Mouse (Mus musculus): Measurements from ENCODE around the gene Cyp3a13. TPM values are rescaled to one million over a fixed set of nuclear protein-coding genes. Genes with fewer than 3 reads are reported as not detected.

The Cyp3a13 gene
- polyA plus RNA-seq, 1 experiment = not detected

DNA sequence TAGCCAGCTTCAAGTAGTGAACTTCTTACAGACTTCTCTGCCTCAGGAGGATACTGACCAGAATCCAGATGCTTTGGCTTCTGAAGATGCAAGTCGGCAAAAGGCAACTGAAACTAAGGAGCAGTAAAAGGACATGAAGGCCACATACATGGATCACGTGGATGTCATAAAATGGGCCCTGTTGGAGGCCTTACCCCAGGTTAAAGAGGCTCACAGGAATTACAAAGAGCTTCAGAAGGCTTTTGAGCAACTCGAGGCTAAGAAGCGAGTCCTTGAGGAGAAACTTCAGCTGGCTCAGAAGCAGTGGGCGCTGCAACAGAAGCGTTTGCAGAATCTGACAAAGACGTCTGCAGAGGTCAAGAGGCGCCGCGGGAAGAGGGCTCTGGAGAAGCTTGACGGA lies 7.0 kb upstream of the Cyp3a13 start:
- Histone ChIP-seq H3K4me1 (ENCODE audit: control insufficient read depth, insufficient read depth, low read length) (no peaks in the 10 kb centered on the region), H3K27ac (ENCODE audit: insufficient read depth, low read depth, low read length) (no peak overlapping the region), H3K4me3 (ENCODE audit: insufficient read depth, low read length) (no peak overlapping the region)
- TF ChIP-seq CTCF (IDR thresholded peaks at IDR 0.05; ENCODE audit: low read depth, low read length) = no peak
- no peak for TF ChIP-seq POLR2A (IDR thresholded peaks at IDR 0.05; ENCODE audit: borderline replicate concordance, low read depth, low read length)

DNA sequence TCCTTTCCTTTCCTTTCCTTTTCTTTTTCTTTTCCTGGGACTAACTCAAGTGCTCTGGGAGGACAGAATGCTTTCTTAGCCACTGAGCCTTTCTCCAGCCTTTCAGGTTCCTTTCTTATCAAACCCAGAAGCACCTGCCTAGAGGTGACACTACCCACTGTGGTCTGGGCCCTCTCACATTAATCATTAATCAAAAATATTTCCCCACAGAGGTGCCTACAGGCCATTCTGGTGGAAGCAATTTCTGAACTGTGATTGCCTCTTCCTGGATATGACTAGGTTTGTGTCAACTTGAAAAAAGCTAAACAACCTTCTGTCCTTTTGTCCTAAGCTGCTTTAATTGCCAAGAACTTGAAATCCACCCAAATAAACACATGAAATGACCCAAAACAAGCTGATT lies 752 bp upstream of the Cyp3a13 start:
- H3K27ac ChIP-seq (ENCODE audit: insufficient read depth, low read depth, low read length) = no peak overlapping the region
- H3K4me1 ChIP-seq (ENCODE audit: control insufficient read depth, insufficient read depth, low read length) = no peaks in the 10 kb centered on the region
- TF ChIP-seq POLR2A (IDR thresholded peaks at IDR 0.05; ENCODE audit: borderline replicate concordance, low read depth, low read length) (no peak), CTCF (IDR thresholded peaks at IDR 0.05; ENCODE audit: low read depth, low read length) (no peak)
- H3K4me3 ChIP-seq (ENCODE audit: insufficient read depth, low read length) = no peak overlapping the region

DNA sequence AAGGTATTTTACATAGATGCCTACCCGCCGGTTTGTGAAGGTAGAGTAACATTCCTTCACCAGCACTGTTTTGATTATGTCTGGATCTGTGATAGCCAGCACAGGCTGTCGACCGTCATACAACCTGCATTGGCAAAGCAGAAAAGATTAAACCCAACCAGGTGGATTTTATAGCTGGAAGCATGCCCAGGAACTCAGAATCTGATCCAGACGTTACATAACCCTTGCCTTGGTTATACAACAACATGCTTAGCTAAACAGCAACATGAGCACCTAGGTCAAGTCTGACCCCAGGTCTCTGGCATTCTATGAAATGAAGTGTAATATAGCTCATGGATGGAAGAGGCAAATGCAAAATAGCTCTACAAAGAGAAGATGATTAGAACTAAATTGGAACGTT lies 5.9 kb downstream of the Cyp3a13 start:
- TF ChIP-seq CTCF (IDR thresholded peaks at IDR 0.05; ENCODE audit: low read depth, low read length) (no peak), POLR2A (IDR thresholded peaks at IDR 0.05; ENCODE audit: borderline replicate concordance, low read depth, low read length) (no peak)
- no peak overlapping the region for H3K27ac ChIP-seq (ENCODE audit: insufficient read depth, low read depth, low read length)

DNA sequence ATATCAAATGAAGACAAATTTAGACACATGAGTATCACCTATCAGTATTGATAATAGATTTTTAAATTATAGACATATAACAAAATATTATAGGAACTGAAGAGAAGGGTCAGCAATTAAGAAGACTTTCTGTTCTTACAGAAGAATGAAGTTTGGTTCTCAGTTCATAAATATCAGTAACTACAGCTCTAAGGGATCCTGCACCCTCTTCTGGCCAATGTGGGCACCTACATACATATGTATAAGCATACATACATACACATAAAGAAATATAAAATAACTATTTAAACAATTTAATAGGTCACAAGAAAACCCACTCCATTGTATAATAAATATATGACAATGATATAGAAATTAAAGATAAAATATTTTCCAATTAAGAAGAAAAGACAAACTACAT lies 6.9 kb downstream of the Cyp3a13 start:
- no peak overlapping the region for H3K4me3 ChIP-seq (ENCODE audit: insufficient read depth, low read length)
- no peak overlapping the region for H3K27ac ChIP-seq (ENCODE audit: insufficient read depth, low read depth, low read length)
- TF ChIP-seq CTCF (IDR thresholded peaks at IDR 0.05; ENCODE audit: low read depth, low read length) (no peak), POLR2A (IDR thresholded peaks at IDR 0.05; ENCODE audit: borderline replicate concordance, low read depth, low read length) (no peak)
- H3K4me1 ChIP-seq (ENCODE audit: control insufficient read depth, insufficient read depth, low read length) = no peaks in the 10 kb centered on the region

More for the DNA sequence above, 5.9 kb downstream of the Cyp3a13 start:
- H3K4me1 ChIP-seq (ENCODE audit: control insufficient read depth, insufficient read depth, low read length) = no peaks in the 10 kb centered on the region
- H3K4me3 ChIP-seq (ENCODE audit: insufficient read depth, low read length) = no peak overlapping the region

DNA sequence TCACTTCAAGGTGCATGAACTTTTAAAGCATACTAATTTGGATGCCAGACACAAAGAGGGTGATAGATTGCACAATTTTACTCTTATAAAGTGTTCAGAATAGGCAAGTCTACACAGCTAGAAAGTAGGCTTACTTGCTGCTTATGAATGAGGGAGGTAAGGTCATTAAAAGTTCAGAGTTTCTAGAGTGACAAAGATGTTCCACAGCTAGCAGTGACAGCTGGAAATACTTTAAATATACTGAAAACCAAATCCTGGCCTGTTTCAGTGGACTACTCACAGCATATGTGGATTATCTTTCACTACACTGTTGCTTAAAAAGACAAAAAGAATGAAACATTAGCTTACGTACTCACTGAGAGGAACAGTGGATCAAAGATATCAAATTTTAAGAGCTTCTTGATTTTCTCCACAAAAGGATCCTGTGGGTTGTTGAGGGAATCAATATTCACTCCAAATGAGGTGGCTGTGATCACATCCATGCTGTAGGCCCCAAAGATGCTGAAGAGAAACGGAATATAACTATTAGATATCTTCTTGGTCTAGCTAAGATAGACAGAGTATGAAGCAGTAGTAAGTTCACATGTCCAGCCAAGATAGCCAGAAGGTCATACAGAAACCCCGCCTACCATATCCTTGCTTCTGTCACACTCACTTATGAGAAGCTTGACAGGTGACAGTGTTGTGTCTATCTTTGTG lies 11.7 kb downstream of the Cyp3a13 start:
- TF ChIP-seq POLR2A (IDR thresholded peaks at IDR 0.05; ENCODE audit: borderline replicate concordance, low read depth, low read length) (no peak), CTCF (IDR thresholded peaks at IDR 0.05; ENCODE audit: low read depth, low read length) (no peak)
- Histone ChIP-seq H3K4me1 (ENCODE audit: control insufficient read depth, insufficient read depth, low read length) (no peaks in the 10 kb centered on the region), H3K4me3 (ENCODE audit: insufficient read depth, low read length) (no peak overlapping the region), H3K27ac (ENCODE audit: insufficient read depth, low read depth, low read length) (no peak overlapping the region)

DNA sequence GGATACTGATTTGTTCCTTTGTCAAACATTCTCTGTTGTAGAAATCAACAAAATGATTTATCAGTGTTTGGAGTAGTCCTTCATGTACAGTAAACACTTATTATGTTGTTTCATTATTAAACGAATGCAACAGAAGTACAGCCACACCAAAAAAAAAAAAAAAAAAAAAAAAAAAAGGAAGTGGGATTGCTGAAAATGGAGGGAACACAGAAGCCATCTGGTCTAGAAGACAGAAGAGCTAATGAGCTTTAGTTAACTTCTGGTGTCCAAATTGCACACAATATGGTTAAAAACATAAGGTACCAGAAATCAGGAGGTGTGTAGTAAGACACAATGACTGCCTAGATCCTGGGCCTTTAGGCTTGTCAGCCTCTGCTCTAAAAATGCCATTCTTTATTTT lies 23.6 kb downstream of the Cyp3a13 start:
- TF ChIP-seq POLR2A (IDR thresholded peaks at IDR 0.05; ENCODE audit: borderline replicate concordance, low read depth, low read length) (no peak), CTCF (IDR thresholded peaks at IDR 0.05; ENCODE audit: low read depth, low read length) (no peak)
- H3K27ac ChIP-seq (ENCODE audit: insufficient read depth, low read depth, low read length) = no peak overlapping the region
- H3K4me1 ChIP-seq (ENCODE audit: control insufficient read depth, insufficient read depth, low read length) = 0 out of 2 replicates have a peak, but pooled peaks cover 3% of the 10 kb centered on the region
- no peak overlapping the region for H3K4me3 ChIP-seq (ENCODE audit: insufficient read depth, low read length)

DNA sequence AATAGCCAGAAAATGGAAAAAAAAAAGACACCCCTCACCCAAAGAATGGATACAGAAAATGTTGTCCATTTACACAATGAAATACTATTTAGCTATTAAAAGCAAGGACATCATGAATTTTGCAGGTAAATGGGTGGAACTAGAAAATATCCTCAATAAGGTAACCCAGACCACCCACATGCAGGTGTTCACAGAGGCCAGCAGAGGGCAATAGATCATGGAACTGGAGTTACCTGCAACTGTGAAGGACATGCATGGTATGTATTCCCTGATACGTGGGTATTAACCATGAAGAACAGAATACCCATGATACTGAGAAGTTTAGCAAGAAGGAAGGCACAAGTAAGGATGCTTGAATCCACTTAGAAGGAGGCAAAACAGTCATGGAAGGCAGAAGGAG lies 28.5 kb downstream of the Cyp3a13 start:
- Histone ChIP-seq H3K27ac (ENCODE audit: insufficient read depth, low read depth, low read length) (no peak overlapping the region), H3K4me3 (ENCODE audit: insufficient read depth, low read length) (no peak overlapping the region)
- no peak for TF ChIP-seq POLR2A (IDR thresholded peaks at IDR 0.05; ENCODE audit: borderline replicate concordance, low read depth, low read length)
- no peak for TF ChIP-seq CTCF (IDR thresholded peaks at IDR 0.05; ENCODE audit: low read depth, low read length)

DNA sequence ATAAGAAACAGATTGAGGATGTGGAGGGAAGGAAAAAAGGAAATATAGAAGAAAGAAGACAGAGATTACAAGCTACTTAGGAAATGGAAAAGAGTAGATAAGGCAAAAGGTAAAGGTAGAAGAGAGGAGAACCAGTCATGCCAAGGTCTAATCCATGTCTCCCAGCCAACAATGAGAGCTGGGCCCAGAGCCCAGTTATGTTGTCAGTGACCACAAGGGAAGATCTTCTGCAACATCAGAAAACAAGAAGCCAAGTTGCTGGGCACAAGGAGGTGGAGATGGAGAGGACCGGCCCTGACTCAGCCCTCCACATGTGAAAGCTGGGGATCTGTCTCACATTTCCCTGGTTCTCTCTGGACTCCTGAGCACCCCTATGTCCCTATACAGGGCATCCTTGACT lies 33.8 kb downstream of the Cyp3a13 start:
- peaks cover 29% of the 10 kb centered on the region for H3K4me1 ChIP-seq (ENCODE audit: control insufficient read depth, insufficient read depth, low read length)
- no peak overlapping the region for H3K4me3 ChIP-seq (ENCODE audit: insufficient read depth, low read length)
- H3K27ac ChIP-seq (ENCODE audit: insufficient read depth, low read depth, low read length) = no peak overlapping the region
- TF ChIP-seq CTCF (IDR thresholded peaks at IDR 0.05; ENCODE audit: low read depth, low read length) = no peak
- TF ChIP-seq POLR2A (IDR thresholded peaks at IDR 0.05; ENCODE audit: borderline replicate concordance, low read depth, low read length) = no peak

More for the DNA sequence above, 28.5 kb downstream of the Cyp3a13 start:
- H3K4me1 ChIP-seq (ENCODE audit: control insufficient read depth, insufficient read depth, low read length) = no peaks in the 10 kb centered on the region

DNA sequence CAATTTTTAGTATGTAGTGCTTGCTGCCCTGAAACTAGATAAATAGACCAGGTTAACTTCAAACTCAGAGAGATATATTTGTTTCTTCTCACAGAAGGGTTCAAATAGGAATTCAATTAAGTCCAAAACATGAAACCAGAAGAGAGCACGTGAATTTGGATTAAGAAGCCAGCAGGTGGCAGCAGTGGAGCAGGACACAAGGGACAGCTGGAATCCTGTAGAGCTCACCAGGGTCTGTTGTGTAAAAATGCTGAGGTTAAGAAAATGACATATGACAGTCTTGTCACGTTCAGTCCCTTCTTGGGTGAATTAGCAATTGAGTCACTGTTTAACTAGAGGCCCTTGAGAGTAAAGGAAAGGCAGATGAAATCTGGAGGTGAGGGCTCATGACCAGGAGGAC lies 35.5 kb downstream of the Cyp3a13 start:
- Histone ChIP-seq H3K27ac (ENCODE audit: insufficient read depth, low read depth, low read length) (no peak overlapping the region), H3K4me1 (ENCODE audit: control insufficient read depth, insufficient read depth, low read length) (peaks cover 42% of the 10 kb centered on the region), H3K4me3 (ENCODE audit: insufficient read depth, low read length) (no peak overlapping the region)
- no peak for TF ChIP-seq POLR2A (IDR thresholded peaks at IDR 0.05; ENCODE audit: borderline replicate concordance, low read depth, low read length)
- peak; percentile 63 for TF ChIP-seq CTCF (IDR thresholded peaks at IDR 0.05; ENCODE audit: low read depth, low read length)

DNA sequence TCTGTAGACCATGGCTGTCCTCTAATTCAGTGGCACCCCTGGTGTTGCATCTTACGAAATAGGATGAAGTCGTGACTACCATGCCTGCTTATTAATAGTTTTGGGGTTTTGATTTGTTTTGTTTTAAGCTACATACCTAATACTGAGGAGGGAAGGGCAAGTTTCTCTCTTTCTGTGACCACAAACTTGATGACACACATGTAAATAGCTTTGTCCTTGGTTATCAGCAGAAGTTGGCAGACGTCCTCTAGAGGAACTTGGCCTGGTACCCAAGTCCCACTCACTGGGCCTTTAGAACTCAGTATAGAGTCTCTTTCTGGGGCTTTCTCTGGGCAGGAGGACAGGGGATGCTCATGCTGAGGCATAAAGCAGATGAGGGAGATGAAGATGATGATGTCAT lies 38.1 kb downstream of the Cyp3a13 start:
- Histone ChIP-seq H3K27ac (ENCODE audit: insufficient read depth, low read depth, low read length) (peak overlapping the region; percentile 78), H3K4me1 (ENCODE audit: control insufficient read depth, insufficient read depth, low read length) (peaks cover 42% of the 10 kb centered on the region), H3K4me3 (ENCODE audit: insufficient read depth, low read length) (no peak overlapping the region)
- TF ChIP-seq POLR2A (IDR thresholded peaks at IDR 0.05; ENCODE audit: borderline replicate concordance, low read depth, low read length) (no peak), CTCF (IDR thresholded peaks at IDR 0.05; ENCODE audit: low read depth, low read length) (no peak)
